Mouse (Mus musculus) granulocyte monocyte progenitor cell, adult 5-6 weeks (primary cell): ENCODE data around the gene Slc28a1. TPM values are rescaled to one million over a fixed set of nuclear protein-coding genes. Genes with fewer than 3 reads are reported as not detected.
"Not testable (repeated sequence)": the region's sequence is repeated elsewhere in the genome, so short reads cannot be mapped to it uniquely, and the experiment has no call there.

Experiments
- ATAC-seq: replicated peaks from 2 replicates; pipeline ENCODE4 v1.8.0; 2016; ENCODE audit warnings: mild to moderate bottlenecking, moderate TSS enrichment, inconsistent platforms; ENCODE audit not compliant: poor library complexity, severe bottlenecking
- total RNA-seq, 2 experiments: library from RNA; stranded (forward) in 1 of 2; stranded (reverse) in 1 of 2; fragments of 200-712, 200-1000 nt in 1 of 2; fragments of >200 nt in 1 of 2; fragmentation: Nextera tagmentation in 1 of 2; gene quantifications; 2 replicates each; pipeline ENCODE4 v1.2.3; 2014 to 2017

Slc28a1 gene
- total RNA-seq, 2 experiments from 2014 or later = not detected

GRCm38 (mm10) chr7:81123553-81123952 is 9.0 kb downstream of the Slc28a1 start:
- no peak for ATAC-seq

GRCm38 (mm10) chr7:81124773-81125172 is 10.2 kb downstream of the Slc28a1 start:
- no peak for ATAC-seq

DNA sequence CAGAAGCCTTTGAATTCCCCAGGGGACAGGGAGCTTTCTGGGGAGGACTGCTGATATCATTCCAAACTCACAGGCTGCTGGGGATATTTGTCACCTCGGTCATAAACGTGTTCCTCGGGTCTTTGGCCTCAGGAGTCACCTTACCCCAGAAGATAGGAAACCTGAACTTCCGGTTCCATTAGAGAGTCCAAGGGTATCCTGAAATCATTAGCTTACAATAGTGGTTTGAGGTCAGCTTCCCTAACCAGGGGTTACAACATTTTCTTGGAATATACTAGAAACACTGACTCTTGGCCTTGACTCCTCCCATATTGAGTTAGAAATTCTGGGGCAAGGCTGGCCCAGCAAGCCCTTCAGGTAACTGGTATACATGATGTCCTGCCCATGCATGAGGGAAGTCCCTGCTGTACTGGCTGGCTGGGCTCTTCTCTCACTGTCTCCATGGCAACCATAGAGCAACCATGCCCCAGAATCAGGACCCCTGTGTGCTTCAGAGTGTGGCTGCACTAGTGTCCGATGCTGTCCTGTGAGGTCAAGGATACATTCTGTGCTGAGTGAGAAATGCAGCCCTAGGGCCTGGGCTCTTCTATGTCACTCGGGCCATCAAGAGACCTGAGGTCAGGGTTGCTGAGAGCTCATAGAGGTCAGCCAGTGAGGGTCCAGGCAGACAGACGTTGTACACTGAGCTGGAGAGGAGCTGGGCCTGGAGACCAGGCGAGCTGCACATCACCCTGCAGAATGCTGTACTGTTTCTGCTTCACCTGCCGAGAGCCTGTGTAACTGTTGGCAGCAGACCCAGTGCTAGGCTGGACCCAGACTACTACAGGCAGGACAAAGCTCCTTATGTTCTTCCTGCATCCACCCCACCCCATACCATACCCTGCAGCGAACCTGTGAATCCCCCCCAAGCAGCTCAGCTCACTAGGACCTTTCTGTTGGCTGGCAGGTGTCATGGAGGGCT is 10.9 kb downstream of the Slc28a1 start:
- ATAC-seq = no peak

- no peak for ATAC-seq
These were observed 17.3 kb downstream of the Slc28a1 start for GRCm38 (mm10) chr7:81131864-81132263.

- ATAC-seq = no peak
These were observed 18.3 kb downstream of the Slc28a1 start for GRCm38 (mm10) chr7:81132851-81133279.

- ATAC-seq = no peak
These were observed 18.8 kb downstream of the Slc28a1 start for GRCm38 (mm10) chr7:81133416-81133815.

DNA sequence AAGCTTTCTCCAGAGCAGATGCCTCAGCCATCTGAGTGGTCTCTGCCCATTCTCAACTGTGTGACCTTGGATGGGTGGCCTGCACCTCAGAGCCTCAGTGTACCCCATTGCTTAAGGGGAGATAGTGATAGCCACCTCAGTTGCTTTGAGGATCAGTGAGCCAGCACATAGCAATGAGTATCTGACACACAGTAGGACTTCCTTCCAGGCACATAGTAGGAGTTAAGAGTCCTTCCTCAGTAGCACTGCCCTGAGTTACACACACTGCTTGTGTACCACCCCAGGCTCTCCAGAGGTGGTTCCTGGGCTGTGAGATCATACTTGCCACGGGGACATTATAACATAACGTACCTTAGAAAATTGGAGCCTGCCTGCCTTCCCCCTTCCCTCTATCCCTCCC is 19.3 kb downstream of the Slc28a1 start:
- ATAC-seq = no peak

DNA sequence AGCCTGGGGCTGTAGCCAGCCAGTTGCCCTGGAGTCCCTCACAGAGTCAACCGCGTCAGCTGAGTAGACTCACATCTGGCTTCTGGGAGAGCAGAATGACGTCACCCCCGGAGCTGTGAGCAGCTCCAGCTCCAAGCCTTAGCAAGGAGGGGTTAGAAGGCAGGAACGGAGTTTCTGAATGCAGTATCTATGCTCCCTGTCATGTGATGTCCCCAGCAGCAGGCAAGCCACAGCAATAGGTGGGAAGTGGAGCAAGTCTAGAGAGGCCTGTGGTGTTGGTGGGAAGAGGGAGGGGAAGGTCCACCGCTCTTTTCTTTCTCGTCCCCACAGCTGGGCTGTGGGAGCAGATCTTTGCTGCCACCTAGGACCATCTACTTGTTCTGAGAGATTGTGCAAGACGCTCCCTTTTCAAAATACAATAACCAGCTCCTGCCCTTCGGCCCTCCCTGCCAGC is 20.0 kb downstream of the Slc28a1 start:
- ATAC-seq = peak; percentile 82

DNA sequence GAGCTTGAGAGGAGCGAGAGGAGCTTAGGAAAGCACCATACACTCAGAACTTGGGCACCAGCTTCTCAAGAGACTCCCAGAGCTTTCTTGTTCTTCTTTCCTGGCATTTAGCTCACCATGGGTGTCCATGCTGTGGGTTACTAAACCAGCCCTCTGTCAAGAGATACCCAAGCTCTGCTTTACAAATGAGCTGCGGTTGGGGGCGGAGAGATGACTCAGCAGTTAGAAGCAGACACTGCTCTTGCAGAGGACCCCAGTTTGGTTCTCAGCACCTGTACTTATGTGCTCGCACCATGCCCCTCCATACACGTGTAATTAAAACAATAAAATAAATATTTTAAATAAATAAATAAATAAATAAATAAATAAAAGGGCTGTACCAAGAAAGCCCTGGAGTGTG is 22.7 kb downstream of the Slc28a1 start:
- ATAC-seq = no peak

DNA sequence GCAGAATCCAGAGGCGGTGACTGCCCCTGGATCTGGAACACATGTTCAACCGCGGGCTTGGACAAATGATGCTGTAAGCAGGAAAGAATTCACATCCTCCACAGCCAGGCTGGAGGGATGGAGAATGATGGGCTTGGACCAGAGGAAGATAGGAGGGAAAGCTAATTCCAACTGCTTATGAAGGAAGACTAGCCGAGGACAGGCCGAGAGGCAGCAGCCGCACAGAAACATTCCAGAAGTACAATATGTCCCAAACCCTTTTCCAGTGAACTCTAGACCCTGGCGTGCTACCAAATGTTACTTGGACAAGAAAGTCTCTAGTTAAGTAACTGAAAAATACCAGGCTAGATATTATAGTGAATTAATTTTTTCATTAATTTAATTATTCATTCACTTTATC is 24.5 kb downstream of the Slc28a1 start:
- no peak for ATAC-seq

DNA sequence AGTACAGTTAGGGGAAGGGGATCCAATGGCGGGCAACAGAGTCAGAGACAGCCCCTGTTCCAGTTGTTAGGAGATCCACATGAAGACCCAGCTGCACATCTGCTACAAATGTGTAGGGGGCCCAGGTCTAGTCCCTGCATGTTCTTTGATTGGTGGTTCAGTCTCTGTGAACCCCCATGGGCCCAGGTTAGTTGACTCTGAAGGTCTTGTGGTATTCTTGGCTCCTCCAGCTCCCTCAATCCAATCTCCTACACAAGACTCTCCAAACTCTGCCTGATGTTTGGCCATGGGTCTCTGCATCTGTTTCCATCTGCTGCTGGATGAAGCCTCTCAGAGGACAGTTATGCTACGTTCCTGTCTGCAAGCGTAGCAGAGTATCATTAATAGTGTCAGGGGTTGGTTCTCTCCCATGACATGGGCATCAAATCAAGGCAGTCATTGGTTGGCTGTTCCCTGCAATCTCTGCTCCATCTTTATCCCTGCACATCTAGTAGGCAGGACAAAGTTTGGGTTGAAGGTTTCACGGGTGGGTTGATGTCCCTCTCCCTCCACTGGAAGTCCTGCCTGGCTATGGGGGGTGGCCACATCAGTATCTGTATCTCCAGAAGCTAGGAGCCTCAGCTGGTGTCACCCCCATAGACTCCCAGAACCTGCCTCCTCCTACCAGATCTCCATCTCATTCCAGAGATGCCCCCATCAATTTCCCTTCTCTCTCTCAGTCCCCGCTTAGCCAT is 25.2 kb downstream of the Slc28a1 start:
- ATAC-seq = no peak

DNA sequence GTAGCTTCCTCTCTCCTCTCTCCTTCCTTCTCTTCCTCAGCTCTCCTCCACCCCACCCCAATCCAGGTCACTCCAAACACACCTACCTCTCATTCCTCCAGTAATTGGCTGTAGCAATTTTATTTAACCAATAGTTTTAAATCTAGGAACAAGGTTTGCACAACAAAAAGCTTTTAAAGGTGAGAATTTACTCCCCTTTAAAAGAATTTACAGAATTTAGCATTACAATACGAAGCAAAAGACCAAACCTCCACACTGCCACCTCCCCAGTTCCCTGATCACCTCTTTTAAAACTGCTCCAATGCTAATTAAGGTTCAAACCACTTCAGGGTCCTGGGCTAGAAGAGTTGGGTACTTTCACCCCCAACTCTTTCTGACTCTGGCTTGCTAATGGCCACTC is 26.9 kb downstream of the Slc28a1 start:
- ATAC-seq = no peak

DNA sequence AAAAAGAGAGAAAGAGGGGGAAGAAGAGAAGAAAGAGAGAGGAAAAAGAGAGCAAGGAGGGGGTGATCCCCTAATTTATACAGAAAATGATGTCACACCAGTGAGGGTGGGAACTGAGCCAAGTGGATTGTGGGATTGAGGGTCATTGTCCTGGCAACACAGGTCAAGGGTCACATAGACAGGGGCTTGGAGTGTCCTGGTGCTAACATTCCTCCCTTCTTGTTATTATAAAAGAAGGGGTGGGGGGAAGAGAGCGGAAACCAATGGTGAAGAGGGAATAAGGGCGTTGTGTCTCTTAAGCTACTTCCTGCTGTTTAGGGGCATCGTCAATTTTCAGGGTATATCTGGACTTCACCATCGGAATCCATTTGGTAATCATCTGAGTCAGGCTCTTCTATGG is 28.5 kb downstream of the Slc28a1 start:
- ATAC-seq = not testable (repeated sequence)

- no peak for ATAC-seq
These were observed 35.2 kb downstream of the Slc28a1 start for GRCm38 (mm10) chr7:81149759-81150158.

DNA sequence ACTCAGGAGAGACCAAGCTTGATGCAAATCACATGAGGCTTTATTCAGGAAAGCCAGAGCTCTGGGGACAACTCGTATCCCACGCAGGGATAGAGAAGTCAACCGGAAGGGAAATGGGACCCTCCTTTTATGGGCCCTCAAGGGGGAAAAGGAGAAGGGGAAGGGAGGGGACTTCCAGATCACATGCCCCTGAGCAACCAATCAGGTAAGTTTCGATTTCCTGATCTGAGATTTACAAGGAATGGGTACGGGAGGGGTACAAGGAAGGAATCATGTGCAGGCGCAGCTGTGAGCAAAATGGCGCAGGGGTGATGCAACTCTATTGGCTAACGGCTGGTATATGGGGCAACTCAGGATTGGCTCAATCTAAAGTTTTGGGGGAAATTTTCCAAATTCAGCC is 36.6 kb downstream of the Slc28a1 start:
- 0 out of 2 replicates have a peak, but pooled peaks have one; percentile 30 for ATAC-seq

DNA sequence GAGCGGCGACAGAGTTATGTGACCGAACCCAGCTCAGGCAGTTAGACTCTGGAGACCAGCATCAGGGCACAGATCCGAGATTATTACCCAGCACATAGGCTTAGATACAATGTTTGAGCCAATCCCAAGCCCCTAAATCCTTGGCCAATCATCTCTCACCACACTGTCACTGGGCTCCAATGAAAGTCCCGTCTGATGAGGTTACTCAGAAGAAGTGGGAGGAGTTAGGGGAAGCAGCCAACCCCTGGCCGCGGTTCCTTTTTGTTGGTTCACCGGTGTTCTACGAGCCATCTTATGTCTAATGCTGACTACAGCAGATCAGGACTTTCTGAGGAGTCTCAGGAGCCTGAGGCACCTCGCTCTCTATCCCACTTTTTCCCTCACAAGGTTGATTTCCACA is 37.7 kb downstream of the Slc28a1 start:
- ATAC-seq = no peak

DNA sequence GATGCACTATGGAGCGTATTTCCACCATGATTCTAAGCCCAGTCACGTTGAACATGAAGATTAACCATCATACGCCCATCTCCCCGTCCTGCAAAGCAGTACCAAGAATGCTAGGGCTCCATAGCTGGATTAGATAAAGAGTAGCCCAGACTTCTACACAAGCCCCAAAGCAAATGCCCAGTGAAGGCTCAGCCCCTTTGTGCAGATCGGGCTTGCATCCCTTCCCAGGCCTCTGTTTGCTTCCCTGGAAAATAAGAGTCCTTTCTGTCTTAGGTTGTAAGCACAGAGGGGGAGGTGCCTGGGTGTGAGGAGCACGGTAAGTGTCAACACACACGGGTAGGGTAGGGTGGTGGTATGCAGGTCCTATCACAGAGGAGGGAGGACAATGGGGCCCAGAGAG is 38.2 kb downstream of the Slc28a1 start:
- no peak for ATAC-seq

DNA sequence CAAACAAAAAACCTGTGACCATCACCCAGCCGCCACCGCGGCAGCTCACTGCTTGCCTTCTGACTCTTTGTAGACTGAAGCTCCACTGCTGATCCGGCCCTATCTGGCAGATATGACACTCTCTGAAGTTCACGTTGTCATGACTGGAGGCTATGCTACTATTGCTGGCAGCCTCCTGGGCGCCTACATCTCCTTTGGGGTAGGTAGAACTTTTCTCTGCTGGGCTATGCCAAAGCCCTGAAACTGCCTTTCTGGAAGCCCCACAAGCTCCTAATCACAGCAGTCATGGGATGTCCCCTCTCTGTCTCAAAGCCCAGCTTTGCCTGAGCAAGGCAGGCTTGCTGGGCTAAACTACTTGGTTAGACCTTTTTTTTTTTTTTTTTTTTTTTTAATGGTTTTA is 38.7 kb downstream of the Slc28a1 start:
- no peak for ATAC-seq

DNA sequence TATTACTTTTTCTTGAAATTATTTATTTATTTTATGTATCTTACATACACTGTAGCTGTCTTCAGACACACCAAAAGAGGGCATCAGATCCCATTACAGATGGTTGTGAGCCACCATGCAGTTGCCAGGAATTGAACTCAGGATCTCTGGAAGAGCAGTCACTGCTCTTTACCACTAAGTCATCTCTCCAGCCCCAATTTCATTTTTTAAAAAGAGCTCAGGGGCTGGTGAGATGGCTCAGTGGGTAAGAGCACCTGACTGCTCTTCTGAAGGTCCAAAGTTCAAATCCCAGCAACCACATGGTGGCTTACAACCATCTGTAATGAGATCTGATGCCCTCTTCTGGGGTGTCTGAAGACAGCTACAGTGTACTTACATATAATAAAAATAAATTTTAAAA is 39.6 kb downstream of the Slc28a1 start:
- ATAC-seq = not testable (repeated sequence)

- peak; percentile 95 for ATAC-seq
These were observed 40.4 kb downstream of the Slc28a1 start for GRCm38 (mm10) chr7:81154960-81155359.

GRCm38 (mm10) chr7:81158933-81159332 is 44.3 kb downstream of the Slc28a1 start:
- no peak for ATAC-seq
